Mouse (Mus musculus) layer of hippocampus, adult 9-11 months (tissue): ENCODE data around the gene Gys1.
"Not testable (repeated sequence)": the region's sequence is repeated elsewhere in the genome, so short reads cannot be mapped to it uniquely, and the experiment has no call there.

ENCODE experiments used
- DNase-seq: peaks from one replicate; pipeline ENCODE4 v3.0.0; 2022

Gys1 gene

GRCm38 (mm10) chr7:45434203-45435015 is at the start of gene Gys1:
TSS of gene Gys1 (plus strand) at chr7:45434844.
- peak; percentile 100 for DNase-seq

- DNase-seq: no peak
Observed at GRCm38 (mm10) chr7:45386077-45386476, 48.6 kb upstream of the Gys1 start.

- no peak for DNase-seq
Observed at GRCm38 (mm10) chr7:45395129-45395541, 39.5 kb upstream of the Gys1 start.

GRCm38 (mm10) chr7:45395578-45396336 is 38.9 kb upstream of the Gys1 start, which contains the start of gene Snrnp70:
TSS of gene Snrnp70 (minus strand) at chr7:45395742.
- peak; percentile 100 for DNase-seq

- not testable (repeated sequence) for DNase-seq
Observed at GRCm38 (mm10) chr7:45396337-45396775, 38.3 kb upstream of the Gys1 start.

- no peak for DNase-seq
Observed at GRCm38 (mm10) chr7:45396787-45397186, 37.9 kb upstream of the Gys1 start.

GRCm38 (mm10) chr7:45401521-45402085 is 33.0 kb upstream of the Gys1 start:
- DNase-seq: no peak

- DNase-seq: peak; percentile 26
Observed at GRCm38 (mm10) chr7:45403532-45404261, 30.9 kb upstream of the Gys1 start.

GRCm38 (mm10) chr7:45405091-45406075 is 29.3 kb upstream of the Gys1 start, which contains the start of gene Kcna7:
TSS of gene Kcna7 (plus strand) at chr7:45405653.
- DNase-seq: peak; percentile 38

GRCm38 (mm10) chr7:45406157-45407156 is 28.2 kb upstream of the Gys1 start:
- DNase-seq: no peak

- no peak for DNase-seq
Observed at GRCm38 (mm10) chr7:45407836-45408235, 26.8 kb upstream of the Gys1 start.

- DNase-seq: no peak
Observed at GRCm38 (mm10) chr7:45408351-45408750, 26.3 kb upstream of the Gys1 start.

- DNase-seq: no peak
Observed at GRCm38 (mm10) chr7:45408949-45409348, 25.7 kb upstream of the Gys1 start.

GRCm38 (mm10) chr7:45409497-45410163 is 25.0 kb upstream of the Gys1 start:
- DNase-seq: no peak

GRCm38 (mm10) chr7:45412421-45412820 is 22.2 kb upstream of the Gys1 start:
- DNase-seq: no peak

GRCm38 (mm10) chr7:45413113-45413863 is 21.4 kb upstream of the Gys1 start, which contains the start of gene Ntf5:
TSS of gene Ntf5 (plus strand) at chr7:45413695.
- no peak for DNase-seq

GRCm38 (mm10) chr7:45413864-45414739 is 20.5 kb upstream of the Gys1 start:
- no peak for DNase-seq
